Mouse (Mus musculus) bone marrow, adult 2 months (tissue): ENCODE measurements around the gene Dusp7. TPM values are rescaled to one million over a fixed set of nuclear protein-coding genes. Genes with fewer than 3 reads are reported as not detected.

ENCODE experiments used
- H3K27ac ChIP-seq: fragments of 200-500 bp; 2 replicates; pipeline ENCODE4 v1.5.1; 2012; ENCODE audit warnings: low read depth, mild to moderate bottlenecking, control low read depth, inconsistent platforms, low read length; ENCODE audit not compliant: control insufficient read depth, poor library complexity, insufficient read depth
- H3K4me1 ChIP-seq: fragments of 200-500 bp; 2 replicates; pipeline ENCODE4 v1.6.1; 2011; ENCODE audit warnings: low read length; ENCODE audit not compliant: control insufficient read depth, insufficient read depth
- H3K4me3 ChIP-seq: fragments of 200-500 bp; replicated peaks from 2 replicates; pipeline ENCODE3; 2011; ENCODE audit warnings: mild to moderate bottlenecking, low read depth, low read length, control low read depth; ENCODE audit not compliant: control insufficient read depth
- CTCF ChIP-seq: fragments of 200-500 bp; IDR thresholded peaks from 2 replicates; pipeline ENCODE4 v1.5.1; 2011; ENCODE audit warnings: low read length, control low read depth; ENCODE audit not compliant: control insufficient read depth, insufficient read depth
- POLR2A ChIP-seq: fragments of 200-500 bp; IDR thresholded peaks from 2 replicates; pipeline ENCODE4 v1.6.1; 2011; ENCODE audit warnings: low read depth, mild to moderate bottlenecking, control low read depth, low read length, borderline replicate concordance; ENCODE audit not compliant: control insufficient read depth
- WGBS: fragments of 180-500 bp; shearing (Covaris S2); methylation state at CpG from one replicate; pipeline ENCODE4 v1.1.7; 2018; 5-methylcytosine and 5-hydroxymethylcytosine counted together
- polyA plus RNA-seq: library from polyadenylated mRNA; stranded (reverse); fragments of >200 nt; gene quantifications from 2 replicates; pipeline ENCODE4 v1.2.4, GENCODE M21; 2011; ENCODE audit warnings: low replicate concordance; ENCODE audit not compliant: missing spikeins, insufficient read depth, insufficient read length

Gene Dusp7
- polyA plus RNA-seq, 1 experiment: 11.6 TPM

- WGBS: 37% methylated on average over 6 of the region's 6 CpGs
- Histone ChIP-seq H3K4me1 (peaks cover 7% of the 10 kb centered on the region), H3K27ac (no peak overlapping the region), H3K4me3 (no peak overlapping the region)
- TF ChIP-seq CTCF (no peak), POLR2A (no peak)
Observed at GRCm38 (mm10) chr9:106411729-106412128, 43.3 kb downstream of the Dusp7 start.

GRCm38 (mm10) chr9:106412210-106412609 is 43.8 kb downstream of the Dusp7 start:
- WGBS: 81% methylated on average over 3 of the region's 3 CpGs
- no peak overlapping the region for H3K27ac ChIP-seq
- H3K4me3 ChIP-seq: no peak overlapping the region
- TF ChIP-seq POLR2A: no peak
- no peak for TF ChIP-seq CTCF
- H3K4me1 ChIP-seq: peaks cover 6% of the 10 kb centered on the region

GRCm38 (mm10) chr9:106413606-106414005 is 45.2 kb downstream of the Dusp7 start:
- Histone ChIP-seq H3K27ac (no peak overlapping the region), H3K4me1 (peaks cover 6% of the 10 kb centered on the region), H3K4me3 (no peak overlapping the region)
- no peak for TF ChIP-seq POLR2A
- no peak for TF ChIP-seq CTCF
- 85% methylated on average over 5 of the region's 5 CpGs for WGBS

DNA sequence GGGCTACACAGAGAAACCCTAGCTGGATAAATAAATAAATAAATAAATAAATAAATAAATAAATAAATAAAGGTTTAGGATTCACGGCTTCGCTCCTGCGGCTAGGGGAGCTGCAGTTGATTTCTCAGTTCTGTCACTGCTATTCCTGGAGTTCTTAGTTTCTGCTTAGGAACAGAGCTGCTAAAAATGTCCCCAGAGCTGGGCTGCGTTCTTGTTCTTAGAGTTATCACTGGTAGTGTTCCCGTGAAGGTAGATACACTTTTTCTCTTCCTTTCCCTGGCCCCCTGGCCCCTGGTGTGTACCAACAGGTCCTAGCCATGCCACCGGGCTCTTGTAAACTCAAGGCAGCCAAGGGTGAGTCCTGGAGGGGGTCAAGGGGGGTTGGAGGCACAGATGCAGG is 48.4 kb downstream of the Dusp7 start:
- WGBS: 82% methylated on average over 6 of the region's 6 CpGs
- Histone ChIP-seq H3K4me1 (peaks cover 1% of the 10 kb centered on the region; the same call in 1 of the 2 replicates), H3K4me3 (no peak overlapping the region), H3K27ac (no peak overlapping the region)
- no peak for TF ChIP-seq POLR2A
- no peak for TF ChIP-seq CTCF

GRCm38 (mm10) chr9:106417841-106418625 is 49.6 kb downstream of the Dusp7 start:
- Histone ChIP-seq H3K4me3 (no peak overlapping the region), H3K4me1 (no peaks in the 10 kb centered on the region), H3K27ac (no peak overlapping the region)
- 17% methylated on average over 29 of the region's 29 CpGs for WGBS
- TF ChIP-seq POLR2A (no peak), CTCF (no peak)

DNA sequence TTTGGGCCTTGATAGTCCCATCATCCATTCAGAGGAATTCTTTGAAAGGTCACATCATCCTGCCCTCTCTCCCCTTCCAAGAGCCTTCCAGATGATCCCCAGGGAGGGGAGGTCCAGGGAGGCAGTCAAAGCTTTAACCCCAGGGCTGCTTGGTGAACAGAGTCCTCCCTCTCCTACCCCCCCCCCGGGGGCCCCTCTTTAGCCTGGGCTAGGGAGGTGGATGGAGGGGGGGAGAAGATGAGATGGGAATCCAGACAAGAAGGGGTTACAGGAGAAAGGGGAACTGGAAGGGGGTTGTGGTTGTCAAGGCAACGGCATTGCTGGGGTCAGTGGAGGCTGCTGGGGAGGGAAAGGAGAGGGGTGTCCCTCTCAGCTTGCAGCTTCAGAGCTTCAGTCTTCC is 52.2 kb downstream of the Dusp7 start:
- H3K4me3 ChIP-seq: no peak overlapping the region
- no peak overlapping the region for H3K27ac ChIP-seq
- H3K4me1 ChIP-seq: no peaks in the 10 kb centered on the region
- WGBS: 2% methylated on average over 2 of the region's 2 CpGs
- TF ChIP-seq CTCF (no peak), POLR2A (no peak)

DNA sequence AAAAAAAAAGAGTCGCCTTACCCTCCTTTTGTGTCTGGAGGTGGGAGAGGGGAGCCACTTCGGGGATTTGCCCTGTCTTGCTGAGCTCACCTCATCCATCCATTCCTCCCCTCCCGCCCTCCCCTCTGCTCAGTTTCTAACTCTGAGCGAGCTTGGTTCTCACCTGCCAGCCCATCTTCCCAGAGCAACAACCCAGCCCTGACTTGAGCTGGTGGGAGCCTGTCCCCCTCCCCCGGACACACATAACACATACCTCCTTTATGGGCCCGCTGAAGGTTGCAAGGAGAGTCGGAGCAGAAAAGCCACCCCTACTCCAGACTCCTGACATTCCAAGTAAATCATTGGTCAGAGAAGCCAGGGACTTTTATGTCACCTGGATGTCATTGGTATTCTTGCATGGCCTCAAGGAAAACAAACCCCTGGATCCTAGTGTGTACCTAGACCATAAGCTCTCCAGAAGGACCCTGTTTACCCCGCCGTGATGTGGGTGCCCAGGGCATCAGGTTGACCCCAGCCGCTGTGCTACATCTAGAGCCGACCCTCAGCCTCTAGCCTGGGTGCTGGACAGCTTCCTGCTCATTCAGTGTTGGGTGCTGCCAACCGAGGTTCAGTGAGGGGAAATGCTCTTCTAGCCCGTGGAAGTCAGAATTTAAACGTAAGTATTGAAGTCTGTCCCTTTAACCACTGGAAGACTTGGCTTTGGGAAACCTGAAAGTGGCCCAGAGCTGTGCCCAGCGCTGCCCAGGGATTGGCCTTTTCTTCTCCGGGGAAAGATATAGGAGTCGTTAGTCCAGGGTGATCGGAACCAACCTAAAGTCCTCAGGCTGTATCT is 52.8 kb downstream of the Dusp7 start:
- WGBS: 13% methylated on average over 18 of the region's 18 CpGs
- no peak overlapping the region for H3K4me3 ChIP-seq

DNA sequence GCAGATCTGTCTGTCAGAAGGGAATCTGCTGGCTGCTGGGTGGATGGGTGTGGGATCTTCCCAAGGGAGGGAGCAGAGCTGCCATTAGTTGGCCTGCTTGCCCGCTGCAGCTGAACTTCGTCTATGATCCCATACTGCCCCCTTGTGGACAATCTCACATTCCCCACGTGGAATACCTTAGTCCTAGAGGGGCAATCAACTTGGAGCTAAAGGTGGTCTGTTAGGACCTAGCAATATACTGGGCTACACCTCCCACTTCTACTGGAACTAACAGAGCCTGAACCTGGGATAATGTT is 53.4 kb downstream of the Dusp7 start:
- Histone ChIP-seq H3K4me1 (no peaks in the 10 kb centered on the region), H3K27ac (no peak overlapping the region), H3K4me3 (no peak overlapping the region)
- TF ChIP-seq CTCF: peak; percentile 94
- no peak for TF ChIP-seq POLR2A
- WGBS: 0% methylated on average over 3 of the region's 3 CpGs

More for the DNA sequence above, 52.8 kb downstream of the Dusp7 start:
- no peak overlapping the region for H3K27ac ChIP-seq
- TF ChIP-seq POLR2A (no peak), CTCF (no peak)
- no peaks in the 10 kb centered on the region for H3K4me1 ChIP-seq

Other genes starting within 250 kb of the Dusp7 start
- 0.99 and 1.9 TPM in 2 replicates for gene Glyctk, start 210.5 kb upstream of the Dusp7 start, polyA plus RNA-seq
- gene Wdr82, start 197.7 kb upstream of the Dusp7 start, polyA plus RNA-seq: 15.9 and 17.7 TPM in 2 replicates
- gene Ppm1m, start 168.9 kb upstream of the Dusp7 start, polyA plus RNA-seq: 32.4 and 91.7 TPM in 2 replicates
- gene Twf2, start 165.5 kb upstream of the Dusp7 start, polyA plus RNA-seq: 21.7 and 63.2 TPM in 2 replicates
- gene Tlr9, start 146.0 kb upstream of the Dusp7 start, polyA plus RNA-seq: 0.56 and 3.6 TPM in 2 replicates
- gene Alas1, start 120.0 kb upstream of the Dusp7 start, polyA plus RNA-seq: 22.5 and 59.7 TPM in 2 replicates
- gene Poc1a, start 87.6 kb upstream of the Dusp7 start, polyA plus RNA-seq: 45.1 and 46.9 TPM in 2 replicates
- 121 and 145 TPM in 2 replicates for gene Rpl29, start 60.8 kb downstream of the Dusp7 start, polyA plus RNA-seq
- 9.5 and 15.5 TPM in 2 replicates for gene Acy1, start 69.7 kb downstream of the Dusp7 start, polyA plus RNA-seq
- 4.9 and 6.5 TPM in 2 replicates for gene Abhd14b, start 78.8 kb downstream of the Dusp7 start, polyA plus RNA-seq
- 4.4 and 16.3 TPM in 2 replicates for gene Abhd14a, start 79.0 kb downstream of the Dusp7 start, polyA plus RNA-seq
- 7.3 and 19.2 TPM in 2 replicates for gene Pcbp4, start 84.7 kb downstream of the Dusp7 start, polyA plus RNA-seq
- gene Gpr62, start 97.3 kb downstream of the Dusp7 start, polyA plus RNA-seq: not detected in 2 replicates
- gene Rrp9, start 107.3 kb downstream of the Dusp7 start, polyA plus RNA-seq: 37.0 and 38.2 TPM in 2 replicates
- 8.8 and 33.8 TPM in 2 replicates for gene Parp3, start 108.3 kb downstream of the Dusp7 start, polyA plus RNA-seq
- not detected in 2 replicates for gene Iqcf1, start 131.3 kb downstream of the Dusp7 start, polyA plus RNA-seq
- not detected in 2 replicates for gene Iqcf5, start 145.9 kb downstream of the Dusp7 start, polyA plus RNA-seq
- not detected in 2 replicates for gene Iqcf3, start 193.0 kb downstream of the Dusp7 start, polyA plus RNA-seq
- not detected in 2 replicates for gene Iqcf4, start 202.4 kb downstream of the Dusp7 start, polyA plus RNA-seq